Mouse (Mus musculus): ENCODE results near the gene Nup107. TPM values are rescaled to one million over a fixed set of nuclear protein-coding genes. Genes with fewer than 3 reads are reported as not detected.
"Not testable (repeated sequence)": the region's sequence is repeated elsewhere in the genome, so short reads cannot be mapped to it uniquely, and the experiment has no call there.

Nup107 gene
- polyA plus RNA-seq, 1 experiment: 29.6 TPM

- TF ChIP-seq POLR2A (IDR thresholded peaks at IDR 0.05; ENCODE audit: borderline replicate concordance, extremely low read depth, insufficient read depth, insufficient read length, poor library complexity, severe bottlenecking) (no peak), CTCF (IDR thresholded peaks at IDR 0.05; ENCODE audit: borderline replicate concordance, extremely low read depth, insufficient read depth, insufficient read length) (no peak)
- DNase-seq (ENCODE audit: low read depth): no peak
Observed at GRCm38 (mm10) chr10:117706440-117706839, 86.1 kb downstream of the Nup107 start.

DNA sequence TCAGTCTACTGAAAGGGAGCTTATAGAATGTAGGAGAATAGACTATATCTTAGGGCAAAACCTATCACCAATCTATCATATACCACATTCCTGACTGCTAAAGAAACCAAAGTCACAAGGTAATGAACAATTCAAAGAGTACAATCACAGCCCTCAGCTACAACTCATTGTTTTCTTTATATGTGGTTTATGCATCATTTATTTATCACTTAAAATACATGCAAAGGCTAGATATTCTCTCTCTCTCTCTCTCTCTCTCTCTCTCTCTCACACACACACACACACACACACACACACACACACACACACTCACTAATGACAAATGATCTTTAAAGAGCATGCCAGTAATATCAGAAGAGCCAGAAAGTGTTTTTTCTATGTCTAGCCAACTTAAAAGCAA, 86.7 kb downstream of the Nup107 start:
- DNase-seq (ENCODE audit: low read depth): no peak
- no peak for TF ChIP-seq POLR2A (IDR thresholded peaks at IDR 0.05; ENCODE audit: borderline replicate concordance, extremely low read depth, insufficient read depth, insufficient read length, poor library complexity, severe bottlenecking)
- TF ChIP-seq CTCF (IDR thresholded peaks at IDR 0.05; ENCODE audit: borderline replicate concordance, extremely low read depth, insufficient read depth, insufficient read length): no peak

DNA sequence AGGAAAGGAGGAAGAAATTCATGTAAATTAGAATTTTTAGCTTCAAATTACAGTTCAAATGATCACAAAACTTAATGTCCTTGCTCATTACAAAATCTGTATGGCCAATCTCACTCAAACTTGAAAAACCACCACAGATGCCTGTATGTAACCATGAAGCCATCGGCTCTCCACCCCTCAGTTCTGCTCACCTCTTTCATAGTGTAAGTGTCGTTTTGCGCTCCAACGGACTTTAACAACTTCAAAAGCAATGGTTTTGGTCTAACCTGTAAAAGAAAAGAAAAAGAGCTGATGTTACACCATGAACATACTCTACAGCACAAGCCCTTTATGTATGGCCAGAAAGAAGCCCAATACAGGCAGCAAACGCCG, 87.6 kb downstream of the Nup107 start:
- TF ChIP-seq POLR2A (IDR thresholded peaks at IDR 0.05; ENCODE audit: borderline replicate concordance, extremely low read depth, insufficient read depth, insufficient read length, poor library complexity, severe bottlenecking) (no peak), CTCF (IDR thresholded peaks at IDR 0.05; ENCODE audit: borderline replicate concordance, extremely low read depth, insufficient read depth, insufficient read length) (no peak)
- DNase-seq (ENCODE audit: low read depth): no peak

DNA sequence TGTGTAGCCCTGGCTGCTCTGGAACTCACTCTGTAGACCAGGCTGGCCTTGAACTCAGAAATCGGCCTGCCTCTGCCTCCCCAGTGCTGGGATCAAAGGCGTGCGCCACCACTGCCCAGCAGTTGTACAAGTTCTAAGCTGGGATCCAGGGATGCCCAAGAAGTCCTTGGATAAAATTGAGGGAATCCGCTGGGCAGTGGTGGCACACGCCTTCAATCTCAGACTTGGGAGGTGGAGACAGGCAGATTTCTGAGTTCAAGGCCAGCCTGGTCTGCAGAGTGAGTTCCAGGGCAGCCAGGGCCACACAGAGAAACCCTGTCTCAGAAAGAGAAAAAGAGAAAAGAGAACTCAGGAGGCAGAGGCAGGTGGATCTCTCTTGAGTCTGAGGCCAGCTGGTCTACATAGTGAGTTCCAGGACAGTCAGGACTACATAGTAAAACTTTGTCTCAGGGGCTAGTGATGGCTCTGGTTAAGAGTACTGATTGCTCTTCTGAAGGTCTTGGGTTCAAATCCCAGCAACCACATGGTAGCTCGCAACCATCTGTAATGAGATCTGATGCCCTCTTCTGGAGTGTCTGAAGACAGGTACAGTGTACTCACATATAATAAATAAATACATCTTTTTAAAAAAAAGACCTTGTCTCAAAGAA, 88.1 kb downstream of the Nup107 start:
- DNase-seq (ENCODE audit: low read depth): not testable (repeated sequence)

DNA sequence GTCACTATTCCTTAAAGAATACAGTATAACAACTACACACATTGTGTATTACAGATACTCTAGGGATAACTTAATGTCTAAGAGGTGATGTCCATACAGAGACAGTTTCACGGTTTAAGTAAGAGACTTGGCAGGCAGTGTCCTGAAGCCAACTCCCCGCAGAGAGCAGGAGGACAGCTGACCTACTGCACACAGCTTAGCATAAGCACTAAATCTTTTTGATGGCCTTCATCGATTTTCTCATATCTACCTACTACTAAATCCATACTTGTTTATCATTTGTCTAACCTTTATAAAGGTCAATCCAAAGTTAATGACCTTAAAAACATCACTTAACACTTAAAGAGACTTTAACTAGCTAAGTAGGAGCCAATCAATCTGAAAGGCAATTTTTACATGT, 89.0 kb downstream of the Nup107 start:
- no peak for TF ChIP-seq CTCF (IDR thresholded peaks at IDR 0.05; ENCODE audit: borderline replicate concordance, extremely low read depth, insufficient read depth, insufficient read length)
- no peak for TF ChIP-seq POLR2A (IDR thresholded peaks at IDR 0.05; ENCODE audit: borderline replicate concordance, extremely low read depth, insufficient read depth, insufficient read length, poor library complexity, severe bottlenecking)
- DNase-seq (ENCODE audit: low read depth): no peak

DNA sequence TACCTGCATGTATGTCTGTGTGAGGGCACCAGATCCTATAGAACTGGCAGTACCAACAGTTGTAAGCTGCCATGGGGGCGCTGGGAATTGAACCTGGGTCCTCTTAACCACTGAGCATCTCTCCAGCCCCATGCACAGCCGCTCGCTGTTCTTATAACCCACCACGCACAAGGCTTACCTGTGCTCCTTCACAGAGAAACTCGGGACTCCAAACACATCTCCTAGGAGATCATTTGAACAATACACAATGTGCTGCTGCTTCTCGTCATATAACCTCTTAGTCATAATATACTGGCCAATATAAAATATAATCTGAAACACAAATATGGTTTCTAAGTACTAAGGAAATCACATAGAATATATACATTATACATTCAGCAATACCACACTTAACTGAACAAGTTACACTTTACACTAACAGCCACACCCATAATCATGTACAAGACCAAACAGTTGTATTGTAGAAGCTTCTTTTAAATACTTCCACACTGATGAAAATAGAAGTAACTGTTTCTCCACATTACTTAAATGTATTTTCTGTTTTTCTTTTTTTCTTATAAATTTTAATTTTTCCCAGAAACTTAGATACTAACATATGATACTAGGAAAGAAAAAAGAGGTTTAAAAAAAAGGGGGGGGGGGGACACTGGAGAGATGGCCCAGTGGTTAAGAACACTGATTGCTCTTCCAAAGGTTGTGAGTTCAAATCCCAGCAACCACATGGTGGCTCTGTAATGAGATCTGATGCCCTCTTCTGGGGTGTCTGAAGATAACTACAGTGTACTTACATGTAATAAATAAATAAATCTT, 90.3 kb downstream of the Nup107 start:
- no peak for DNase-seq (ENCODE audit: low read depth)
- no peak for TF ChIP-seq POLR2A (IDR thresholded peaks at IDR 0.05; ENCODE audit: borderline replicate concordance, extremely low read depth, insufficient read depth, insufficient read length, poor library complexity, severe bottlenecking)
- TF ChIP-seq CTCF (IDR thresholded peaks at IDR 0.05; ENCODE audit: borderline replicate concordance, extremely low read depth, insufficient read depth, insufficient read length): no peak

DNA sequence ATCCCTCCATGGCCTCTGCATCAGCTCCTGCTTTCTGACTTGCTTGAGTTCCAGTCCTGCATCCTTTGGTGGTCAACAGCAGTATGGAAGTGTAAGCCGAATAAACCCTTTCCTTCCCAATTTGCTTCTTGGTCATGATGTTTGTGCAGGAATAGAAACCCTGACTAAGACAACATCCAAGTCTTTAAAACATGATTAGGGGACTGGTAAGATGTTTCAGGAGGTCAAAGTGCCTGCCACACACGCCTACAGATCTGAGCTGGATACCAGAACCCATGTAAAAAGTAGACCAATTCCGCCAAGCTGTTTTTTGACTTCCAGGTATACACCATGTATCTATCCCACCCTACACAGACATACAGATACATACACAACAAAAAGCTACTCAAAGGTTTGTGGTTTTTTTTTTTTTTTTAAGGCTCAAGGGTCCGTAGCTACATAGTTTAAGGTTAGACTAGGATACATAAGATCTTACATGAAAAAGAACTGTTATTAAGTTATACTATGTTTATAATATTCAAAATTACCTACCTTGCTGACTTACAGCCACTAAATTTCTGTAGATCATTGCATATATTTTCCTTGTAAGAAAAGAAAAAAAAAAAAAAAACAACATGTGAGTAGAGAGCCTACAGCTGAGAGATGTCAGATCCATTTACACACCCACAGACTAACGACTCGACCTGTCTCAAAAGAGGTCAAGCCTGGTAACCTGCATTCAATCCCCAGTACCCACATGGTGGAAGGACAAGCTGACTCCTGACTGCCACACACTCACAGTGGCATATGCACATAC, 91.3 kb downstream of the Nup107 start:
- DNase-seq (ENCODE audit: low read depth): no peak
- TF ChIP-seq CTCF (IDR thresholded peaks at IDR 0.05; ENCODE audit: borderline replicate concordance, extremely low read depth, insufficient read depth, insufficient read length): no peak
- no peak for TF ChIP-seq POLR2A (IDR thresholded peaks at IDR 0.05; ENCODE audit: borderline replicate concordance, extremely low read depth, insufficient read depth, insufficient read length, poor library complexity, severe bottlenecking)

Other genes starting within 250 kb of the Nup107 start
- 3.4 and 3.7 TPM in 2 replicates for gene Cpm, start 163.2 kb downstream of the Nup107 start, polyA plus RNA-seq (2012; rRNA removed)
- 61.4 and 70.6 TPM in 2 replicates for gene Mdm2, start 81.9 kb downstream of the Nup107 start, polyA plus RNA-seq (2012; rRNA removed)
- gene Slc35e3, start 46.3 kb downstream of the Nup107 start, polyA plus RNA-seq (2012; rRNA removed): 31.8 and 35.5 TPM in 2 replicates
- gene Rap1b, start 53.3 kb upstream of the Nup107 start, polyA plus RNA-seq (2012; rRNA removed): 67.6 and 87.0 TPM in 2 replicates